Mouse (Mus musculus): ENCODE data around the gene Olfr684.

- TF ChIP-seq GATA1 (IDR thresholded peaks at IDR 0.05; ENCODE audit: low read depth, low read length), result no peak
- TF ChIP-seq SMC3 (IDR thresholded peaks at IDR 0.05; ENCODE audit: low read depth, low read length), result no peak
- no peak for TF ChIP-seq POLR2AphosphoS5 (IDR thresholded peaks at IDR 0.05; ENCODE audit: borderline replicate concordance, low read depth, low read length)
- TF ChIP-seq ZKSCAN1 (IDR thresholded peaks at IDR 0.05; ENCODE audit: low read depth, low read length), result no peak
- TF ChIP-seq CTCF (IDR thresholded peaks at IDR 0.05 in 2 of 3, conservative IDR thresholded peaks at IDR 0.05 in 1 of 3; ENCODE audit: control insufficient read depth in 1 of 3, insufficient read depth in 1 of 3, low read depth in 2 of 3, low read length in 3 of 3, poor library complexity in 1 of 3, severe bottlenecking in 1 of 3), result no peak
- no peak for TF ChIP-seq POLR2A (IDR thresholded peaks at IDR 0.05; ENCODE audit: control insufficient read depth in 1 of 2, insufficient read depth in 1 of 2, low read depth in 1 of 2, low read length in 2 of 2, poor library complexity in 1 of 2)
- no peak for TF ChIP-seq EP300 (IDR thresholded peaks at IDR 0.05; ENCODE audit: low read depth in 1 of 2, low read length in 2 of 2)
- TF ChIP-seq MAX (IDR thresholded peaks at IDR 0.05; ENCODE audit: low read length), result no peak
- no peak for TF ChIP-seq NELFE (IDR thresholded peaks at IDR 0.05; ENCODE audit: low read depth, low read length)
- no peak for TF ChIP-seq RAD21 (IDR thresholded peaks at IDR 0.05; ENCODE audit: low read depth, low read length)
- no peak for TF ChIP-seq BHLHE40 (IDR thresholded peaks at IDR 0.05; ENCODE audit: borderline replicate concordance, low read depth, low read length)
- no peak for TF ChIP-seq TCF12 (IDR thresholded peaks at IDR 0.05; ENCODE audit: low read depth, low read length)
These were observed 43.9 kb upstream of the Olfr684 start, which contains the start of gene Olfr686 for GRCm38 (mm10) chr7:105207385-105207784.
